Mouse (Mus musculus) brain, embryonic 14.5 days (tissue): ENCODE results near the gene Ptger1. TPM values are rescaled to one million over a fixed set of nuclear protein-coding genes. Genes with fewer than 3 reads are reported as not detected.

ENCODE experiments used
- DNase-seq: peaks from one replicate; pipeline ENCODE4 v3.0.0-alpha.2; 2011; ENCODE audit warnings: low read depth
- CTCF ChIP-seq: fragments of 200-500 bp; IDR thresholded peaks from 2 replicates; pipeline ENCODE4 v1.5.1; 2012; ENCODE audit warnings: inconsistent platforms, mild to moderate bottlenecking, moderate library complexity, borderline replicate concordance; ENCODE audit not compliant: insufficient read depth, insufficient read length; ENCODE audit errors: extremely low read depth
- POLR2A ChIP-seq: fragments of 200-500 bp; IDR thresholded peaks from 2 replicates; pipeline ENCODE4 v1.6.1; 2012; ENCODE audit warnings: mild to moderate bottlenecking, inconsistent platforms, borderline replicate concordance; ENCODE audit not compliant: poor library complexity, insufficient read depth, insufficient read length, severe bottlenecking; ENCODE audit errors: extremely low read depth
- polyA plus RNA-seq: library from polyadenylated mRNA; depleted of rRNA; stranded (reverse); fragments of >200 nt; gene quantifications from 2 replicates; pipeline ENCODE4 v1.2.3, GENCODE M21; 2012

Ptger1 gene
- polyA plus RNA-seq, 1 experiment = 1.4 TPM

DNA sequence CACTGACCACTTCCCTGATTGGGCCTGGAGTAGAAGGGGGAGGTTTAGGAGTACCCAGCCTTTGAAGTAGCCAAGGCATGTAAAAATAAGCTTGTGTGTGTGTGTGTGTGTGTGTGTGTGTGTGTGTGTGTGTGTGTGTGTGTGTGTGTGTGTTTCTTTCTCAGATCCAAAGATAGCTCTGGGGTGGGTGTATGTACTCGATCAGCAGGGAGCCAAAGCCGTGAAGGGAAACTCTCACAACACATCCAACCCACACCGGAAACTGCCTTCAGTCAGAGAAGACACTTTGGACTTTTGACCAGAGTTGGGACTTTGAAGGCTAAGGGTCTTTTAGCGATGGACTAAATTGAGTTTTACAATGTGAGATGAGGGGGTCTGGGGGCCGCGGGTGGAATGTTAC lies 16.8 kb upstream of the Ptger1 start:
- DNase-seq = no peak

DNA sequence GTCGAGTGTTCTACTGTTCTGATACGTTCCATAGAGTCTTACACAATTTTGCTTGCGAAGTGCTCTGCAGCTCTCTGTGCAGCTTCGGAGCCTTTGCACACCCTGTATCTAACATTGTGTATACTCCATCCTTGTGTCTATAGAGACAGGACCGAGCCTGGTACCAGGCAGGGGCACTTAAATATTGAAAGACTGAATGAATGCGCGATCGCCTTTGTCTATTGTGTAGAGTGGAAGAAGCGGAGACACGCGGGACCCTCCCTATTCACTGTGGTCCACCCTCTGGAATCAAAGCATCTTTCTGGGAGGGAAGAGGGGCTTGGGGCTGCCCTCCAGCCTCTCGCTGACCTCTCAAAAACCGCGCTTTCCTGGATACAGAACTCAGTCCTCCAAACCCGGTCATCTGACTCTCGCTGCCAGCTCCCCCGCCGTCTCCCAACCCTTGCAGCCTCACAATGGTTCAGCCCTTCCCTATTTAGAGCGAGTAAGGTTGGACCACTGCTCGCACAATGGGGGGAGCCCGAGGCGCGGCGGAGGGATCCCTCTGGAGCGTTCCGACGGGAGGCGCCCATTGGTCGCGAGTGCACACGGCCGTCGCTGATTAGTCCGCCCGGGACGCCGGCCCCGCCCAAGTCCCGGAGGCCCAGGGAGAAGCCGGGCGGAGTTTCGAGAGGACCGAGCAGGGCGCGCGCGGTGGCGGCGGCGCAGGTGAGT lies 14.3 kb upstream of the Ptger1 start, which contains the start of gene Gipc1:
TSS of gene Gipc1 (plus strand) at position 648 of the 714 bp plus-strand sequence.
- DNase-seq = peak; percentile 100
- TF ChIP-seq CTCF (no peak), POLR2A (peak; percentile 90)

More for the DNA sequence above, 16.8 kb upstream of the Ptger1 start:
- TF ChIP-seq CTCF = no peak
- no peak for TF ChIP-seq POLR2A

DNA sequence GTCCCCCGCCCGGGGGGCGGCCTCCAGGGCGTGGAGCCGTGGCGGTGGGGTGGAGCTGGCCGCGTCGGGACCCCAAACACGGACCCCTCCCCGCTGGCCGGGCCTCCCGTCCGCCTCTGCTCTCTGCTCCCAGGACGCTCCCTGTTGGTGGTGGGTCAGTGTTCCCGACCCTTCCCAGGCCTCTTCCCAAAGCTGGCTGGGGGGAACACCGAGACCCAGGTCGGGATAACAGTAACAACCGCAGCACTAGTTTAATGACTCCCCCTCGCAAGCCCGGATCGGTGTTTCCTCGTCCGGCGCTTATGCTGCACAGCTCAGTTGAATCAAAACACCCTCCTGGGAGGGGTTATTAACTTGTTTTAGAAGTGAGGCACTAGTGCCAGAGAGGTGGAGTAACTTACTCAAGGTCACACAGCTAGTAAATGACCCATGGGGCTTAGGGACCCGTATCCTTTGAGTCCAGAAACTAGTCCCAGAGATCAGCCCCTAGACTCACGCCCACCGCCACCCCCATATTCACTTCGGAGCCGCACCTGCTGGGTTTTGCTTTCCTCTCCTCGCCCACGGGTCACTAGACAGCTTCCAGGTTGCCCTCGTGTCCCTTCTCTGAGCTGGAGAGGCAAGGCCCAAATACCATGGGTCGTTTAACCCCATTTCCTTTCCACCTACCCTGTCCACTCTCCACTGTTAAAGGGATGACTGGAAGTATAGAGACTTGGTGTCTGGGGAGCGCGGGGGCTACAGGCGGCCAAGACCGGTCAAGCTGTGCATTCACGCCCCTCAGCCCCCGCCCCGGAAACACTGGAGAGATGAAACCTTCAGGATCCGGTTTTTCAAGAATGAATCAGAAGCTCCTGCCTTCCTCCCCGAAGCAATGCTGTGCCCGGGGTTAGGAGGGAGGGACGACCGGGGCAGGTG lies 13.5 kb upstream of the Ptger1 start:
- DNase-seq = no peak
- TF ChIP-seq CTCF (no peak), POLR2A (no peak)

DNA sequence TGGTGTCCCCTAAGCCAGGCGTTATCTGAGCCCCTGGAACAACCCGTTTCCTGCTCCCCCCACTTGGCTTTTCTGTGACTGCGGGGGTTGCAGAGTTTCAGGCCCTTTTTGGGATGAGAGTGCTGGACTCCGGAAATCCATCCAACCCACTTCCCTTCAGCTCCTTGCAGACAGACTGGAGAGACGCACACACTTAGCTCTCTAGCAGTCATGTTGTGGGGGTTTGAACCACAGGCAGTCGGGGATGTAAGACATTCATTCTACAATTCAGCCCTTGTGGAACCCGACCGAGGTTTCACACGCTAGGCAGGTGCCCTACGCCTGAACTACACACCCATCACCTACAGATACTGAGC lies 12.8 kb upstream of the Ptger1 start:
- TF ChIP-seq CTCF (no peak), POLR2A (no peak)
- no peak for DNase-seq

DNA sequence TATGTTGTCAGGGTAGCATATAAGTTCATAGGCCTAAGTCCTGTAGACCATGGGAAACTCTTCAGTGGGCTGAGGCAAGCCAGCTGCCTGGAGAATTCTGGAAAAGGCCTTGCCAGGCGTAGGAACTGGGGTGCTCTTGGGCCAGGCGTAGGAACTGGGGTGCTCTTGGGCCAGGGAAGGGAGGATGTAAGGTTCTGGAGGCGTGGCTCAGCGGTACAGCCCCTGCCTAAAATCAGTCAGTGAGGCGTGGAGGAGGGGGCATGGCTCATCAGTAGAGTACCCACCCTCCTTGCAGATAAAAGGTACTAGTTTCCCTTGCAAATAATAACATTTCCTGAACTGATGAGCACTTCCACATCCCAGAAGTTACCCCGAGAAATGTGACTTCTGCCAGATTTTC lies 11.8 kb upstream of the Ptger1 start:
- no peak for DNase-seq
- no peak for TF ChIP-seq POLR2A

DNA sequence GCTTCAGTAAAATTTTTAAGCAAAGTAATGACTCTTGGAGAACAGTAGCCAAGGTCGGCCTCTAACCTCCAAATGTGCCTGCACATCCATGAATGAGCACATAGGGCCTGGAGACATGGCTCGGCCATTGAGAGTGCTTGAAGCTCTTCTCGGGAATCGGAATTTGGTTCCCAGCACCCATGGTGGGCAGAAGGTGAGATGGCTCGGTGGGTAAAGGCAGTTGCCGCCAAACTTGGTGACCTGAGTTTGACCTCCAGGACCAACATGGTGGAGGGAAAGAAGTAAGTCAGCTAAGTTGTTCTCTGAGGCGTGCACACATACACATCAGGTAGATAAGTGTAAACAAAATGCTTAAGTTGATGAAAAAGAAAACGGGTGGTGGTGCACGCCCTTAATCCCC lies 10.4 kb upstream of the Ptger1 start:
- TF ChIP-seq POLR2A = no peak
- no peak for TF ChIP-seq CTCF
- no peak for DNase-seq

DNA sequence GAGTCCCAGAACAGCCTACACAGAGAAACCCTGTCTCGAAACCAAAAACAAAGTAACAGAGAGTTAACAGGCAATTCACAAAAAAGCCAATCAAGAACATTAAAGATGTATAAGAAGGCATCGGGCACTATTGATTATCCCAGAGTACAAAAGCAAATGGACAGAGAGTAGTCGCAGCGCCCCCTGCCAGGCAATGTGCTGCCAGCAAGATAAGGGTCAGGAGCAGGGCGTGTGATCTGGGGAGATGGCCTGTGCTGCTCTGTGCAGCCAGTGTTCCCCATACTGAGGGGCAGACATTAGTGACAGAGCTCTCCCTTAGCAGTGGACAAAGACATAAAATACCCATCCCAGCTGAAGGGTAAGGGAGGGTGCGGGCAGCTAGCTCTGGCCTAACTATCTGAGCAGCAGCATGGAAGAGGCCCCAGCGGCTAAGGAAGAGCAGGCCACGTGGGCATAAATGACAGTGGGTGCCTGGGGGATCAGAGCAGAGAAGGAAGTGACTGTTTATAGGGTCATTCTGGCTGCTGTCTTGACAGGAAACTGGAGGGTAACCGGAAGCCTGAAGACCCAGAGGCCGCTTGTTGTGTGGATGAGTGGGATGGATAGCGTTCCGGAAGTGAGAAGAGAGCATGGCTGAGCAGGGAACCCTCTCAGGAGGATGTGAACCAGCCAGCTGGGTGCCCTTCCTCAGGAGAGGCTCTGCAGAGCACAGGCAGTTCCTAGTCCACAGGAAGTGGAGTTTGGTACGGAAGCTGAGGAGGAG lies 9.8 kb upstream of the Ptger1 start:
- no peak for DNase-seq

DNA sequence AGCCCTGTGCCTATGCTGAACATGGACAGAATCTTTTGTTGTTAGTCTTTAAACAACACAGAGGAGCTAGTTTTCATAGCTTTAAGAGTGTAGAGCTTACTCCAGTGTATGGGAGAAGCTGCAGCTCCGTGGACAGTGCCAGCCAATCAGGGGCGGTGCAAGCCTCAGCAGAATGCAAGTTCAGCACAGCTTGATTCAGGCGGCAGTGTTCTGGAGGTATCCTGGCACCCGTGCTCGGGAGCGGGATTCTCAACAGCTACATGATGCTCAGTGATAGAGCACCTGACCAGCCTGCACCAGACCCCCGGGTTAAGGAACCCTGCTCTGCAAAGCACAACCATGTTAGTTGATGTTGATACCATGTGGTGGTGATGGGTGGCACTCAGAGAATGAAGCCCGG lies 5.9 kb upstream of the Ptger1 start:
- peak; percentile 51 for DNase-seq
- TF ChIP-seq CTCF (no peak), POLR2A (no peak)

More for the DNA sequence above, 9.8 kb upstream of the Ptger1 start:
- TF ChIP-seq CTCF = peak; percentile 3; the same call in 1 of the 2 replicates
- TF ChIP-seq POLR2A = no peak

DNA sequence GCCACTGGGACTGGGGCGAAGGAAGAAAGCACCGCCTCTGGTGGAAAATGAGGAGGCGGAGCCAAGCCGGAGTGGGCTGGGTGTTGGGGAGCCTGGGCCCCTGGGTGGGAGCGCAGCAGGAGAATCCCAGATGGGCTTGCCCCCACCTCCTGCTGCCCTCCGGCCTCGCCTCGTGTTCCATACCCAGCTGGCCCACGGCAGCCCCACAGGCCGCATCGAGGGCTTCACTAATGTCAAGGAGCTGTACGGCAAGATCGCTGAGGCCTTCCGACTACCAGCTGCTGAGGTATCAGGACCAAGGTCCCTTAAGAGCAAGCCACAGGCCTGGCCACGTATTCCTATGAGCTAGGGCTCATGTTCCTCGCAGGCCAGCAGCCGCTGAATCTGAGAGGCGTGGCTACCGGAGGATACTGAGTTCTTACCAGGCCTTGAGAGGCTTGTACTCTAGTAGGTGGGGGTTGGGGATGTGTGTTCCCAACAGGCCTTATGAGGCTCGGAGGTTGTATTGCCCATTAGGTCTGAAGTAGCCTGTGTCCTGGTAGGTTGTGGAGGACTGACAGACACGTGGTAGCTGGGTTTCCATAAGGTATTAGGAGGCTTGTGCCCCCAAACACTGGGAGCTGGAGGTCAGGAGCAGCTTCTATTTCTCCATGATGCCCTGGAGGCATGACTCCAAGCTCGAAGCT lies 5.3 kb upstream of the Ptger1 start:
- DNase-seq = no peak
- TF ChIP-seq POLR2A = no peak

DNA sequence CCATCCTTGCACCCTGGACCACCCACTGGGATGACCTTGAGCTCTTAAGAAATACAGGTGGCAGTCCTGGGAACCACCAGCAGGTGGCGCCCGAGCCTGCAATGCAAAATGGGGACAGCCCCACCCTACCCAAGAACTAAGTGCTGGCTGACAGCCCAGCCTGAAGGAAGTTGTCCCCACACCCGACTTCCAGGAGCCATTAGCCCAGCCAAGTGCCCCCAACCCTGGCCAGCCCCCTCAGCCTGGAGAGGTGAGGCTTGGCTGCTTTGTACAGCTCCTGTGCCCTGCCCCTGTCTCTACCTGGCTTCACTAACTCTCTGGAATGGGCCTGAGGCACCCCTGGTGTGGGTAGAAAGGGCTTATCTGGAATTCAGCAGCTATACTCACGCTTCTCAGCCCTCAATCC lies 4.1 kb upstream of the Ptger1 start:
- peak; percentile 94 for DNase-seq
- TF ChIP-seq POLR2A = no peak
- peak; percentile 97 for TF ChIP-seq CTCF

DNA sequence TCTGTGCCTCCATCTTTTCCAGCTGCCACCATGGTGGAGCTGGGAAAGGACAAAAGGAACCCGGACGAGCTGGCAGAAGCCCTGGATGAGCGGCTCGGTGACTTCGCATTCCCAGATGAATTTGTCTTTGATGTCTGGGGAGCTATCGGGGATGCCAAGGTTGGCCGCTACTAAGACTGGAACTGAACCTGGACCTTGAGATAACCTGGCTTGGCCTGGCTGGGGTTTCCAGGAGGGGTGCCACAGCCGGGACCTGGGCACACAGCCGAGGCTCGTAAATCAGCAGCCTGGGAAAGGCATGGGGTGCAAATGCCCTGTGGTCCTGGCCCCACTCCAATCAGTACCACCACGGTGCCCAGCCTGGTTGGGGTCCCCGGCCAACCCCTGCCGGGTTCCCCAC lies 2.4 kb upstream of the Ptger1 start:
- no peak for DNase-seq
- TF ChIP-seq CTCF (no peak), POLR2A (no peak)
